Mouse (Mus musculus): Measurements from ENCODE around the gene Klc3. TPM values are rescaled to one million over a fixed set of nuclear protein-coding genes. Genes with fewer than 3 reads are reported as not detected.

Klc3 gene
- 9.7 and 10.4 TPM in 2 replicates for polyA plus RNA-seq (2015; fragmentation: Nextera tagmentation; extraction: Ambion mirVana)

DNA sequence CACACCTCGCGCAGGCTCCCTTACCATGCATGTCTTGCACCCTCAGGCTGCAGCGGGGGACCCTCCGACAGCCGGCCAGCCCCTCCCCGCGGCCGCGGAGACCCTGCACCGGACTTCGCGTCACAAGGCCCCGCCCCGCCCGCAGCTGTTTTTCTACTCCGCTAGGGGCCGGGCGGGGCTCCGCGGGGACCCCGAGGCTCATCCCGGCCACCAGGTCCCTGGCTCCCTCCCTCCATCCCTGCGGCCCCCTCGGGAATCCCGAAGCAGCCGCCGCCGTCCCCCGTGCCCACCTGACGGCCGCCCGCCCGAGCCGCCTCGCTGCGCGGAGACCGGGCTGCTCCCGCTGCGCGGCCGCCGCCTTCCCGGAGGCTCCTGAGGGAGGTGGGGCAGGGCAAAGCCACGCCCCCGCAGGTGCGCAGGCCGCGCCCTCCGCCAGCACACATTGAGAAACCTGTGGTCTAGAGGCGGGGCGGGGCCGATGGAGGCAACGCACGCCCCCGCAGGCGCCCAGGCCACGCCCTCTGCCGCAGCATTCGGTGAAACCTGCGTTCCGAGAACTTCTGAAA, at the start of gene Klc3:
Gene Klc3, minus strand, starts transcription at position 374 of the 566 bp plus-strand sequence.
- Histone ChIP-seq H3K9ac (peak within 1 kb of the TSS; percentile 44; the same call in 1 of the 2 replicates), H3K27me3 (replicated peaks) (peaks cover 36% of the 10 kb centered on the region)
- WGBS: under 1% methylated on average over 62 of the region's 62 CpGs

DNA sequence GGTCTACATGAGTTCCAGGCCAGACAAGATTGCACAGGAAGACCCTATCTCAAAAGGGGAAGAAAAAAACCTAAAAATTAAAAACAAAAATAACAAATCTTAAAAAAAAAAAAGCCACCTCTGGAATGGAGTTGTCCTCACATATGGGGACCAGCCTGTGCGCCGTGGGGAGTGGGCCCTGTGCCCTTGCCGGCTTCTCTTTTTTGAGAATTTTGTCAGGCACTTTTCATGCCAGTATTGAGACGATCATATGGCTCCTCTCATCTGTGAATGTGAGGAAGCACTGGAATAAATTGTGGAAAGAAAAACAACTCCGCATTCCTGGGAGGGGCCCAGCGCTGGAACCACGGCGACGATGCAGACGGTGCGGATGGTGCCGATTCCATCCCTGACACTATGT, 45.3 kb upstream of the Klc3 start:
- 90% methylated on average over 12 of the region's 12 CpGs for WGBS
- Histone ChIP-seq H3K4me2 (no peak overlapping the region), H3K27me3 (replicated peaks) (no peaks in the 10 kb centered on the region), H3K9me3 (no peaks in the 10 kb centered on the region), H3K36me3 (peaks cover 39% of the 10 kb centered on the region), H3K4me1 (no peaks in the 10 kb centered on the region), H3K4me3 (replicated peaks) (no peak overlapping the region), H3K9ac (no peak overlapping the region), H3K27ac (no peak overlapping the region)
- ATAC-seq (ENCODE audit: insufficient read depth, low FRiP score, low read depth): no peak

More for the DNA sequence above, at the start of gene Klc3:
- peaks cover 12% of the 10 kb centered on the region for H3K4me1 ChIP-seq
- no peaks in the 10 kb centered on the region for H3K36me3 ChIP-seq
- peak within 1 kb of the TSS; percentile 79 for H3K4me2 ChIP-seq
- peak; percentile 75 for ATAC-seq (ENCODE audit: insufficient read depth, low FRiP score, low read depth)
- H3K9me3 ChIP-seq: no peaks in the 10 kb centered on the region
- no peak within 1 kb of the TSS for H3K27ac ChIP-seq
- H3K4me3 ChIP-seq (replicated peaks): peak within 1 kb of the TSS; percentile 62

DNA sequence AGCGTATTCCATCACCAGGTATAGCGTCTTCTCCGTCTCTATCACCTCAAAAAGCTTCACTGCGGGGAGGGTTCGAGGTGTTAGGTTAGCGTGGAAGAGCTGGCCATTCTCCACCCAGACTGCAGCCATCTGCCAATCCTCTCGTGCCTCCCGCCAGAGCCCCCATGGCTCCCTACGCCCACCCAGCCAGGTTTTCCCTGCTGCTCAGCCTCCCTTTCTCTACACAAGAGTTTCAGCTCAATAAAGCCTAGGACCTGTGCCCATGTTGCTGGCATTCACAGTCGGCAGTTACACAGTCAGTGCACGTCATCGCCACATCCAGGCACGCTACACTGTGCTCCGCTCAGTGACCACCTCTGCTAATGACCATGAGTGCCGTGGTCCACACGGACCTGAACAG, 43.8 kb upstream of the Klc3 start:
- Histone ChIP-seq H3K36me3 (peaks cover 45% of the 10 kb centered on the region), H3K27me3 (replicated peaks) (no peaks in the 10 kb centered on the region), H3K9me3 (no peaks in the 10 kb centered on the region), H3K4me1 (no peaks in the 10 kb centered on the region), H3K4me3 (replicated peaks) (no peak overlapping the region), H3K4me2 (no peak overlapping the region), H3K27ac (no peak overlapping the region), H3K9ac (no peak overlapping the region)
- ATAC-seq (ENCODE audit: insufficient read depth, low FRiP score, low read depth): no peak
- 95% methylated on average over 16 of the region's 16 CpGs for WGBS

DNA sequence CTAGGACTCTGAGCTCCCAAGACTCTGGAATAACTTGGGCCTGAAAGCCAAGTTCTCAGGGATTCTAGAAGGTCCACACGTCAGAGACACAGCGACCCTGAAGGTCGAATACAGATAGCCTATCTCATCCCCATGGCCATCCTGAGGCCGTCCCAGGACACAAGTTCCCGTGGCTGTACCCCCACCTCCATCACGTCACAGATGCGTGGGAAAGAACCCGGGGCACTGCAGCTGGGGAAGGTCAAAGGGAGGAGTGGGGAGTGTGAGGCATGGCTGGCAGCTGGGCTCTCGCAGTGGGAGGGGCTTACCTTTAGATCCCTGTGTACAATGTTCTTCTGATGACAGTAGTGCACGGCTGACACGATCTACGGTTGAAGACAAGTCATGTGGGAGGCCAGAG, 40.9 kb upstream of the Klc3 start:
- H3K9me3 ChIP-seq: no peaks in the 10 kb centered on the region
- 76% methylated on average over 12 of the region's 12 CpGs for WGBS

DNA sequence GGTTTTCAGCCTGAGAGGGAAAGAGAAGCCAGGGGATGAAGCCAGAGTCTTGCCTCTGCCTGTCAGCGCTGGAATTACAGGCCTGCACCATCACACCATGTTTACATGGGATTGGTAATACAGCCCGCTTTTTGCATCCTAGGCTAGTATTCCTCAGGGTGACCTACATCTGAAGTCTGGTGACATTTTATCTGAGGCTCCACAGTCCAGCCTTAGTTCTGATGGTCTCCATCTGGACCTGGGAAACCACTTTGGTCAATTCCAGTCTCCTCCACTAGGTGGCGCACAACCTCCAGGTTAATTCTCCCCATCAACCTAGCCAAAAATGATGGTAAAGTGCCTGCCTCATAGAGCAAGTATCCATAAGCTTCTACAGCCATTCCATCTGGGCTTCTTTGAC, 39.4 kb upstream of the Klc3 start:
- Histone ChIP-seq H3K36me3 (peaks cover 53% of the 10 kb centered on the region), H3K27ac (no peak overlapping the region), H3K9ac (no peak overlapping the region), H3K4me3 (replicated peaks) (no peak overlapping the region), H3K4me1 (no peaks in the 10 kb centered on the region), H3K27me3 (replicated peaks) (no peaks in the 10 kb centered on the region), H3K9me3 (no peaks in the 10 kb centered on the region), H3K4me2 (no peak overlapping the region)
- 32% methylated on average over 3 of the region's 3 CpGs for whole genome bisulfite sequencing
- ATAC-seq (ENCODE audit: insufficient read depth, low FRiP score, low read depth): no peak

More for the DNA sequence above, 40.9 kb upstream of the Klc3 start:
- no peaks in the 10 kb centered on the region for H3K4me1 ChIP-seq
- no peak overlapping the region for H3K4me3 ChIP-seq (replicated peaks)
- no peak overlapping the region for H3K27ac ChIP-seq
- H3K9ac ChIP-seq: no peak overlapping the region
- peak; percentile 37; the same call in 1 of the 2 replicates for ATAC-seq (ENCODE audit: insufficient read depth, low FRiP score, low read depth)
- H3K36me3 ChIP-seq: peaks cover 60% of the 10 kb centered on the region
- H3K4me2 ChIP-seq: no peak overlapping the region
- no peaks in the 10 kb centered on the region for H3K27me3 ChIP-seq (replicated peaks)

DNA sequence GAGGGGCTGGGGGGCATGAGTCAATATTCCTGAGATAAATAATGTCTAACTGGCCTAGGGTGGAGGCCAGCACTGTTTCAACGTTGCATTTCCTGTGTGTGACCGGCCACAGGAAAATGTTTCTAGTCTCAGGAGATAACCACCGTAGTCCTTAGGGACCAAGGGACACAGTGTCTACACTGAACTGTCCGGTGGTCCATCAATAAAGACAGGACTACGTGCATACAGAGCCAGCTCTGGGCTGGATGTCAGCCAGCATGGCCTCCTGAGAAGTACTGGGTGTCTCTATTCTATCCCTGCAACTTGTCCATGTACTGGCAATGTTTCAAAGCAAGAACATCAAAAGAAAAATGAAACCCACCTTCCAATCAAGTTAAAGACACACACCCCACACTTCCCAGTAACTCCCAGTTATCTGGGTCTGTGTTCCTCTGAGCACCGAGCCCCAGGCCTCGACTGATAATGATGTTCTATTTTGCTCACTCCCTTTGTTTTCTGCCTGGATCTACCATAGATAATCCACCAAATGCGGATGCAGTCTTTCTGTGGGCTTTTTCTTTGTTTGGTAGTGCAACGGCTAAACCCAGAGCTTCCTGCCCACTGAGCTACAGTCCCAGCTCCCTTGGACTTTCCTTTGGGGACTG, 37.7 kb upstream of the Klc3 start:
- H3K9me3 ChIP-seq: no peaks in the 10 kb centered on the region
- H3K4me1 ChIP-seq: no peaks in the 10 kb centered on the region
- no peak overlapping the region for H3K4me3 ChIP-seq (replicated peaks)
- H3K4me2 ChIP-seq: no peak overlapping the region
- 75% methylated on average over 9 of the region's 9 CpGs for WGBS
- no peak overlapping the region for H3K27ac ChIP-seq
- no peak overlapping the region for H3K9ac ChIP-seq
- H3K27me3 ChIP-seq (replicated peaks): no peaks in the 10 kb centered on the region
- ATAC-seq (ENCODE audit: insufficient read depth, low FRiP score, low read depth): no peak
- H3K36me3 ChIP-seq: peaks cover 62% of the 10 kb centered on the region

DNA sequence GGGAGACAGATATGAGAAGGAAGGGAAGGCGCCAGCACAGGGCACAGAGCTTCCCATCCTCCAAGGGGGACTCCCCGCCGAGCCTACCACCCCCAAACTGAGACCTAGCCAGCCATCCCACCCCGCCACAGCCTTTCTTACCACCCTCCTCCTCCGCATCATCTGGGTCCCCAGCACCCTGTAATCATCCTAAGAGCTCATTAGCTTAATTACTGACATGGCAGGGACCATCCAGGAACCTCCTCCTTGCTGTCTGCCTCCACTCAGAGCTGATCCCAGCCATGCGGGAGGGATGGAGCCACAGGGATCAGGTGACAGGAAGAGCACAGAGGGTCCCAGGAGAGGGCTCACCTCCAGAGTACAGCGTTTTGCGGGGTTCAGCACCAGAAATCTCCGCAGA, 33.1 kb upstream of the Klc3 start:
- H3K4me3 ChIP-seq (replicated peaks): no peak overlapping the region
- no peak overlapping the region for H3K9ac ChIP-seq
- no peak for ATAC-seq (ENCODE audit: insufficient read depth, low FRiP score, low read depth)
- H3K27ac ChIP-seq: no peak overlapping the region
- 87% methylated on average over 9 of the region's 9 CpGs for WGBS
- H3K27me3 ChIP-seq (replicated peaks): no peaks in the 10 kb centered on the region
- H3K9me3 ChIP-seq: no peaks in the 10 kb centered on the region
- peaks cover 80% of the 10 kb centered on the region for H3K36me3 ChIP-seq
- no peaks in the 10 kb centered on the region for H3K4me1 ChIP-seq
- H3K4me2 ChIP-seq: no peak overlapping the region

DNA sequence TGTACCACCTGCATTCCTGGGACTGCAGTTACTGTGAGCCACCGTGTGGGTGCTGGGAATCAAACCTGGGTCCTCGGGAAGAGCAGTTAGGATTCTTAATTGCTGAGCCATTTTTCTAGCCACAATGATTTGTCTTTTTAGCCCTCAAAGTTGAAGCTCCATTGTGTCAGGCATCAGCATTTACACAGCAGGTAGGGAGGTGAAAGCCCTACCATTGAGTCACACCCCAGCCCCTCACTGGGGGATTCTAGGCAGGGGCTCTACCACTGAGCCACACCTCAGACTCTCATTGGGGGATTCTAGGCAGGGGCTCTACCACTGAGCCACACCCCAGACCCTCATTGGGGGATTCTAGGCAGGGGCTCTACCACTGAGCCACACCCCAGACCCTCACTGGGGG, 32.4 kb upstream of the Klc3 start:
- no peak overlapping the region for H3K4me2 ChIP-seq
- H3K27ac ChIP-seq: no peak overlapping the region
- ATAC-seq (ENCODE audit: insufficient read depth, low FRiP score, low read depth): no peak
- H3K4me1 ChIP-seq: no peaks in the 10 kb centered on the region
- peaks cover 81% of the 10 kb centered on the region for H3K36me3 ChIP-seq
- H3K9ac ChIP-seq: no peak overlapping the region
- H3K27me3 ChIP-seq (replicated peaks): no peaks in the 10 kb centered on the region
- H3K4me3 ChIP-seq (replicated peaks): no peak overlapping the region
- 98% methylated on average over 2 of the region's 2 CpGs for WGBS
- no peaks in the 10 kb centered on the region for H3K9me3 ChIP-seq

DNA sequence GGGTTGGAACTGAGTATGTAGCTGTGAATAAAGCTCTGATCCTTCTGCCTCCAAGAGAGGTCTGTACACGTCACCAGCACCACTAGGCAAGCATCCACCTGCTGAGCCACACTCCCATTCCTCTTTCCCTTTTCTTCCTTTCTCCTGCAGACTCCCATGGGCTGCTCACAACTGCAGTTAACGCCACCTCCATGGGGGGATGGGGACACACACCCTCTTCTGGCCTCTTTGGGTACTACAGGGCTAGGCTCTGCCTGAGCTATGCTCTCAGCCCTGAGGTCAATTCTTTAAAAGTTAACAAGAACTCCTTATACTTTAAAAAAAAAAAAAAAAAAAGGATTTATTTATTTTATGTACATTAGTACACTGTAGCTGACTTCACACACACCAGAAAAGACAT, 28.6 kb upstream of the Klc3 start:
- WGBS: 95% methylated on average over 2 of the region's 2 CpGs

DNA sequence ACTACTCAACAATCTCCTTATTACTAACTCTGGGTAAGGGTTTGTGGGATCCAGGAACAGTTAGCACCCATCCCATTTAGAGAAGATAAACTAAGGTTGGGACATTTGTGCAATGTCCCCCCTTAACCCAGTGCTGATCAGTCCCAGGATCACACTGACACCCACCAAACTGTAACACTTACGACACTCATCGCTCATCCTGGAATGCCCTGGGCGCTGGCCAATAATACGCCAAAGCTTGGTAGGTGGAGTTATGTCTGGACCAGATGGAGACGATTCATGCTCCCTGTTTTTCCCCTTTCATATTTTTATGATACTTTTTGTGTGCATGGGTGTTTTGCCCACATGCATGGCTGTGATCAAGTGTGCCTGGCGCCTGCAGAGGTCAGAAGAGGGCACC, 26.5 kb upstream of the Klc3 start:
- H3K9me3 ChIP-seq: no peaks in the 10 kb centered on the region
- H3K27me3 ChIP-seq (replicated peaks): no peaks in the 10 kb centered on the region
- no peak overlapping the region for H3K27ac ChIP-seq
- H3K4me1 ChIP-seq: no peaks in the 10 kb centered on the region
- WGBS: 83% methylated on average over 6 of the region's 6 CpGs
- no peak overlapping the region for H3K4me2 ChIP-seq
- ATAC-seq (ENCODE audit: insufficient read depth, low FRiP score, low read depth): no peak
- no peak overlapping the region for H3K4me3 ChIP-seq (replicated peaks)
- H3K9ac ChIP-seq: no peak overlapping the region
- H3K36me3 ChIP-seq: peaks cover 85% of the 10 kb centered on the region

More for the DNA sequence above, 28.6 kb upstream of the Klc3 start:
- Histone ChIP-seq H3K9ac (no peak overlapping the region), H3K27ac (no peak overlapping the region), H3K4me3 (replicated peaks) (no peak overlapping the region), H3K36me3 (peaks cover 86% of the 10 kb centered on the region), H3K9me3 (no peaks in the 10 kb centered on the region), H3K4me1 (no peaks in the 10 kb centered on the region), H3K27me3 (replicated peaks) (no peaks in the 10 kb centered on the region), H3K4me2 (no peak overlapping the region)
- ATAC-seq (ENCODE audit: insufficient read depth, low FRiP score, low read depth): no peak

DNA sequence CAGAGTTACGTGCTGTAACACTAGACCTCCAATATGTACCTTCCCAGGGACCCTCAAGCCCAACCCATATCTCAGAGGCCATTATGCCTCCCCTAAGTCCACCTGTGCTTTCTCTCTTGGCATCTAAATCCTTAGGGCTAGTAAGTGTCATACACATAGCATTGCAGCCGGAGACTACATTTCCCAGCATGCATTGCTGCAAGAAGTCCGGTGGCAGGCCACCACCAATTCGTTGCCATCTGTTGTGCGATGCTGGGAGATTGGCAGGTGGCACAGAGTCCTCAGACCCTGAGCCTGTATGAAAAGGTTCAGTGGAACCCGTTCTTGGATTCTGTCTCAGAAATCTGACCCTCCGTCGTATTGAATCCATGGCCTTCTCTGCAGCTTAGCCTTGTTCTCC, 25.8 kb upstream of the Klc3 start:
- 75% methylated on average over 8 of the region's 8 CpGs for WGBS
- Histone ChIP-seq H3K4me3 (replicated peaks) (no peak overlapping the region), H3K9ac (no peak overlapping the region), H3K27ac (no peak overlapping the region), H3K36me3 (peaks cover 81% of the 10 kb centered on the region), H3K9me3 (no peaks in the 10 kb centered on the region), H3K4me2 (no peak overlapping the region), H3K27me3 (replicated peaks) (no peaks in the 10 kb centered on the region), H3K4me1 (no peaks in the 10 kb centered on the region)
- no peak for ATAC-seq (ENCODE audit: insufficient read depth, low FRiP score, low read depth)

DNA sequence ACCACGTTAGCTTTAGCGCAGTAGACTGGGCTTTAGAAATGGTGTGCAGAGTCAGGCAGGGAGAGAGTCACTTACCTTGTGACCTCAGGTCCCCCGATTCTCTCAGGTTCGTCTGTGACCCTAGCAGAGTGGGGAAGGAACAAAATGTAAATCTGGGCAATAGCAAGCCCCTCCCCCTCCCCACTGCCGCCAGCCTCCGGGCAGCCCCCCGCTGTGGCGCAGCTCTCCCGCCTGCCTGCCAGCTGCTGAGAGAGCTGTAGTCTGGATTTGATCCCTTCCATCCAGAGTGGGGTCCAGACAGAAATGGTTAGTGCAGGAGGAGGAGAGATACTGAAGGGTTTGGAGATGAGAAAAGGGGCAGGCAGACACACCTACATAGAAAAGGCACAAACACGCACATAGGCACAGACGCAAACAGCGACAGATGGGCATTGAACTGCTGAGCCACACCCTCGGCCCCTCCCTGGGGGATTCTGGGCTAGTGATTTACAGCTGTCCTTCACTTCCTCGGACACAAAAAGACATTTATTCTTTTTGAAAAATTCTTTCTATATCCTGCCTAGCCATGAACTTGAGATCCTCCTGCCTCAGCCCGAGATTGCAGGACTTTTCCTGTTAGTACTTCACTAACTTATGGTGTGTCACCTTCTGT, 24.2 kb upstream of the Klc3 start:
- Histone ChIP-seq H3K27me3 (replicated peaks) (no peaks in the 10 kb centered on the region), H3K27ac (no peak overlapping the region), H3K9ac (no peak overlapping the region), H3K4me3 (replicated peaks) (no peak overlapping the region), H3K4me2 (no peak overlapping the region), H3K9me3 (no peaks in the 10 kb centered on the region), H3K4me1 (no peaks in the 10 kb centered on the region), H3K36me3 (peaks cover 66% of the 10 kb centered on the region)
- WGBS: 80% methylated on average over 15 of the region's 15 CpGs
- no peak for ATAC-seq (ENCODE audit: insufficient read depth, low FRiP score, low read depth)

All from stomach, embryonic 15.5 days (tissue).